Mouse (Mus musculus) CD4-positive, CD25-positive, alpha-beta regulatory T cell, adult 9 weeks (primary cell): Measurements from ENCODE around the gene Slc9a3r2. TPM values are rescaled to one million over a fixed set of nuclear protein-coding genes. Genes with fewer than 3 reads are reported as not detected.

Source experiments
- polyA plus RNA-seq: library from polyadenylated mRNA; unstranded; fragments of 100-300 nt; shearing (Covaris generic); gene quantifications from one replicate; pipeline ENCODE4 v1.2.1, GENCODE M21; 2017

Slc9a3r2 gene
- polyA plus RNA-seq, result not detected

DNA sequence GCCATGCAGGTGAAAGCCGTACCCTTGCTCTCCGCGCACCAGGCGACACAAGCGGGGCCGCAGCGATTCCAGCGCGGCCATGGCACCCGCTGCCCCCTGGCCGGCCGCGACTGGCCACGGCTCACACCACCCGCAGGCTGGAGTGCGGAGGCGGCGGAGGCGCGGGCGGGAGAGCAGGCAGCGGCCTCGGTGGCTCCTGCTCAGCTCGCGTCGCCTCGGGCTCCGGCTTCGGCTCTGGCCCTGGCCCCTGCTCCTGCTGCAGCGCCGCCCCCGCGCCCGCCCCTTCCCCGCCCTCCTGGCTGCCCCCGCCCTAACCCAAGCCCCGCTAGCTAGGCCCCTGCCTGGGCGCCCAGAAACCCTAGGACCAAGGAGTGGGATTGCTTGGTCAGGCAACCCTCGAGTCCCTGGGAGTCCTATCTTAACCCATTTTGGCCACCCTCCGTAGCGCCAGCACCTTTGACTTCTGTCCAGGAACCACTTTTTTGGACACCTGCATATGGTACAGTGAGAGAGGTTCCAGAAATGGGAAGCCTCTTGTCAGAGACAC, at the start of gene Slc9a3r2:
Gene Slc9a3r2, minus strand, starts transcription at position 258 of the 547 bp plus-strand sequence.

DNA sequence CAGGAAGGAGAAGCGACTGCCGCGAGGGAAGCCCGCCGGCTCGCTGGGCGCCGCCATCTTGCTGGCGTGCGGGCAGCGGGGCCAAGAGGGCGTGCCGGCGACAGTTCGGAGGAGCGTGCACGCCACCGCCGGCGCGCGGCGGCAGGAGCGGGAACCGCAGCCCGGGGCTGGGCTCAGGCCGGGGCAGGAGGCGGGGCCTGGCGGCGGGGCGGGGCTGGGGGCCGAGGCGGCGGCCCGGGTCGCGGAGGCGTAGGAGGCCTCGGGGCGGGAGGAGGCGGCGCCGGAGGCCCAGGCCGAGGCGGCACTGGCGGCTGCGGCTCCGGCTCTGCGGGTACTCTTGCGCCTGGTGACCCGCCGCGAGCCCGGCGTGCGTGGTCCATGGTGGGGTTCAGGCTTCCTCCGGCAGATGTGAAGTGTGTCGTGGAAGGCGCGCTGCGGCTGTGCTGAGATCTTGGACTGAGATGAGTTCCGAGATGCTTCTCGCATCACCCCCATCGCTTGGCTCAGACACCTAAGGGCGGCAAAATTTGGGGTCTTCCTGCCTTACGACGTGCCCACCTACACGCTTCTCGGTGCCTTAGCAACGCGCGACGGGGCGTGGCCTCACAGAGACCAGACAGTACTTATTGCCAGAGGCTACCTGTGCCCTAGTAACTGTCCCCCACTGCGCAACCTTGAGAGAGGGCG, 46.0 kb upstream of the Slc9a3r2 start, which contains the start of the genes Gfer and Noxo1:
Gene Gfer, minus strand, starts transcription at position 146 of the 687 bp plus-strand sequence.
Gene Noxo1, plus strand, starts transcription at position 224 of the 687 bp plus-strand sequence.

GRCm38 (mm10) chr17:24689251-24690081, 39.3 kb upstream of the Slc9a3r2 start, which contains the start of gene Syngr3:
Gene Syngr3, minus strand, starts transcription at chr17:24689955.

DNA sequence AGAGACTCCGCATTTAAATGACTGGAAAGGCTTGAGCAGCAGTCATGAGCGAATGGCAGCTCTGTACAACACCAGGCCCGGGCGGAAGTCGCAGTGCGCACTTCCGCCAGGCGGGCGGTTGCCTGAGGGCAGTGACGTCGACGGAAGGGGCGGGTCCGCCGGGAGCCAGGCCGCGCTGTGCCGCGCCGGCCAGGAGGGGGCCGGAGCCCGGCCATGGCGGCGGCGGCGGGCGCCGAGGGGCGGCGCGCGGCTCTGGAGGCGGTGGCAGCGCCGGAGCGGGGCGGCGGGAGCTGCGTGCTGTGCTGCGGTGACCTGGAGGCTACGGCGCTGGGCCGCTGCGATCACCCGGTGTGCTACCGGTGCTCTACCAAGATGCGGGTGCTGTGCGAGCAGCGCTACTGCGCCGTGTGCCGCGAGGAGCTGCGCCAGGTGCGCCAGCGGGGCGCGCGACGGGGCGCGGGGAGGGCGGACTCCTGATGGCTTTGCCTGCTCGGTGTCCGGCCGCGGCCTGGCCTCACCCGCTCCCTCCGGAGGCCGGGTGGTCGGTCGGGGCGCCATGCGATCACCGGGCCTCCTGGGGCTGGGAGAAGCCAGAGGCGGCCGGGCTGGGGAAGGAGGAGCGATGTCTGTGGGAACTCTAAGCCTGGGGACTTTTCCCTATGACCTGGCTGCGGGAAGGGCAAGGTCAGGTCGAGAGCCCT, 19.6 kb upstream of the Slc9a3r2 start, which contains the start of gene Zfp598:
Gene Zfp598, plus strand, starts transcription at position 143 of the 701 bp plus-strand sequence.

DNA sequence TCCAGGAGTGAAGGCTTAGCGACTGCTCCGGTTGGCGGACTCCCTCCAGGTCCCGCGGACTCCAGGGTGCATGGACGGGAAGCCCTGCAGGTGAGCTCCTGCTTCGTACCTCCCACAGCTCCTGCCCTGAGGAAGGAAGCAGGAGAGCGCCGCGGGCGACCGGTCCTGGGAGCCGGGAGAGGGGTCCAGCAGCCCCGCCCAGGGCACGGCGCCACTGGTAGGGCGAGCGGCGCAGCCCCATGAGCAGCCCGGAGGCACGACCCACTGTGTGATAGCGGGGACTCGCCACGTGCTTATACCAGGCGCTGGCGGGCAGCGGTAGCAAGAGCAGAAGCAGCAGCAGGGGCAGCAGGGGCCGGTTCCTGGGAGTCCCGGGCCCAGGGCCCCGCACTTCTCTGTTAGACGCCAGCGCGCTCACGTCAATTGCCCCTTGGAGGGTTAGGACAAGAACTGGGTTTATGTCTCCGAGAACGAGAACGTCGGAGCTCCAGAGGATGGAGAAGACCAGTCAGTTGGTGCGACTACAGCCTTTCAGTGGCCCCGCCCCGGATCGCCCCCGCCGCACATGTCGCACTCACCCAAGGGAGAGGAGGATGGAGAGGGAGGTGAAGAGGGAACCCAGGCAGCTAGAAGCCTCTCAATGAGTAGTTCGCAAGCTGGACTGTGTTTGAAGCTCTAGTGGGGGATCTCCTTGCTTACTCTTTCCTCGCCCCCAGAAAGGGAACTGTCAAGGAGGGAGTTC, 8.1 kb upstream of the Slc9a3r2 start, which contains the start of gene Npw:
Gene Npw, minus strand, starts transcription at position 441 of the 742 bp plus-strand sequence.

DNA sequence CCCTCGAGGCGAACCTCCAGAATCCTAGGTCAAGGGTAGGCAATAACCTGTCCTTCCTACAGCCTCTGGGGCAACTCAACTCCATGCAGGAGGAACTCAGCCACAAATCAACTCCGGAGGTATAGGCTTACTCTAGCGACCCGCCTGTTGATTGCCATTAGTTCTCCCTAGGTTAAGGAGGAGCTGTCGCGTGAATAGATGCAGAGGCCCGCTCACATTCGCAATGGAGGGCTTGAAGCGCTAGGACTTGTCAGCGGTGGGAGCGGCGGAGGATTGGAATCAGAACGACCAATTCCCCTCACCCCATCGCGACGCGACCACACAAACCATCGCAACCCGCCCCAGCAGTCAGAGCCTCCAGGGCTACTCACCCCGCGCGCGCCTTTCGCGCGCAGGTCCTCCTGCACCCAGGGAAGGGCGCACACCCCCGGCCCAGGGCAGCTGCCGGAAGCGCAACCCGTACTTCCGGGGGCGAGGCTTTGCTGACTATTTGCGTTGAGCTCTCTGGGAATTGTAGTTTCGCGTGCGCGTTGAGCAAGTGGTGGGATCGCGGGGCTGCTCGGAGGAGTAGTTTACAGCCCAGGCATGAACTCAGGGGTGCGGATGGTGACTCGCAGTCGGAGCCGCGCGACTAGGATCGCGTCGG, 17.8 kb downstream of the Slc9a3r2 start, which contains the start of the genes Tsc2 and Nthl1:
Gene Tsc2, minus strand, starts transcription at position 464 of the 646 bp plus-strand sequence.
Gene Nthl1, plus strand, starts transcription at position 514 of the 646 bp plus-strand sequence.

Other genes starting within 250 kb of the Slc9a3r2 start
- 205 TPM for gene Rnps1, start 235.8 kb downstream of the Slc9a3r2 start, polyA plus RNA-seq
- gene Eci1, start 223.7 kb downstream of the Slc9a3r2 start, polyA plus RNA-seq, result 78.7 TPM
- 4.9 TPM for gene Dnase1l2, start 207.2 kb downstream of the Slc9a3r2 start, polyA plus RNA-seq
- 58.6 TPM for gene E4f1, start 180.0 kb downstream of the Slc9a3r2 start, polyA plus RNA-seq
- 2.4 TPM for gene Pgp, start 179.9 kb downstream of the Slc9a3r2 start, polyA plus RNA-seq
- gene Bricd5, start 176.4 kb downstream of the Slc9a3r2 start, polyA plus RNA-seq, result not detected
- 30.8 TPM for gene Mlst8, start 171.2 kb downstream of the Slc9a3r2 start, polyA plus RNA-seq
- 0.15 TPM for gene Caskin1, start 161.7 kb downstream of the Slc9a3r2 start, polyA plus RNA-seq
- gene Traf7, start 122.4 kb downstream of the Slc9a3r2 start, polyA plus RNA-seq, result 110 TPM
- 5.0 TPM for gene Rab26, start 116.1 kb downstream of the Slc9a3r2 start, polyA plus RNA-seq
- gene Pkd1, start 100.5 kb downstream of the Slc9a3r2 start, polyA plus RNA-seq, result 18.9 TPM
- gene Tsc2, start 17.7 kb downstream of the Slc9a3r2 start, polyA plus RNA-seq, result 52.7 TPM
- gene Nthl1, start 17.6 kb downstream of the Slc9a3r2 start, polyA plus RNA-seq, result 6.2 TPM
- gene Npw, start 8.1 kb upstream of the Slc9a3r2 start, polyA plus RNA-seq, result not detected
- 2.3 TPM for gene Zfp598, start 19.4 kb upstream of the Slc9a3r2 start, polyA plus RNA-seq
- gene Syngr3, start 39.6 kb upstream of the Slc9a3r2 start, polyA plus RNA-seq, result 0.40 TPM
- gene Gfer, start 45.8 kb upstream of the Slc9a3r2 start, polyA plus RNA-seq, result 7.7 TPM
- 1.7 TPM for gene Noxo1, start 45.9 kb upstream of the Slc9a3r2 start, polyA plus RNA-seq
- 71.9 TPM for gene Tbl3, start 57.3 kb upstream of the Slc9a3r2 start, polyA plus RNA-seq
- gene Rnf151, start 67.7 kb upstream of the Slc9a3r2 start, polyA plus RNA-seq, result not detected
- 660 TPM for gene Rps2, start 67.8 kb upstream of the Slc9a3r2 start, polyA plus RNA-seq
- 257 TPM for gene Ndufb10, start 74.2 kb upstream of the Slc9a3r2 start, polyA plus RNA-seq
- not detected for gene Rpl3l, start 77.5 kb upstream of the Slc9a3r2 start, polyA plus RNA-seq
- 20.9 TPM for gene Msrb1, start 86.3 kb upstream of the Slc9a3r2 start, polyA plus RNA-seq
- not detected for gene Hs3st6, start 102.7 kb upstream of the Slc9a3r2 start, polyA plus RNA-seq
- not detected for gene Meiob, start 154.0 kb upstream of the Slc9a3r2 start, polyA plus RNA-seq
- gene Hagh, start 189.8 kb upstream of the Slc9a3r2 start, polyA plus RNA-seq, result 49.6 TPM
- gene Fahd1, start 200.0 kb upstream of the Slc9a3r2 start, polyA plus RNA-seq, result 2.7 TPM
- not detected for gene Igfals, start 215.7 kb upstream of the Slc9a3r2 start, polyA plus RNA-seq
- gene Nubp2, start 236.0 kb upstream of the Slc9a3r2 start, polyA plus RNA-seq, result 113 TPM
- 58.4 TPM for gene Spsb3, start 236.3 kb upstream of the Slc9a3r2 start, polyA plus RNA-seq
- gene Eme2, start 244.8 kb upstream of the Slc9a3r2 start, polyA plus RNA-seq, result 64.8 TPM
- gene Mrps34, start 244.8 kb upstream of the Slc9a3r2 start, polyA plus RNA-seq, result 40.9 TPM
- gene Nme3, start 246.2 kb upstream of the Slc9a3r2 start, polyA plus RNA-seq, result 69.5 TPM